Mouse (Mus musculus) midbrain, embryonic 13.5 days (tissue): ENCODE measurements around the gene Pigw. TPM values are rescaled to one million over a fixed set of nuclear protein-coding genes. Genes with fewer than 3 reads are reported as not detected.
"Not testable (repeated sequence)": the region's sequence is repeated elsewhere in the genome, so short reads cannot be mapped to it uniquely, and the experiment has no call there.

ENCODE experiments used
- ATAC-seq: fragments of 200-750 bp; cut with Nextera tagmentation; 2 replicates; pipeline ENCODE4 v1.8.0; 2017; ENCODE audit warnings: mild to moderate bottlenecking, moderate TSS enrichment, moderate library complexity
- H3K27ac ChIP-seq: fragments of 300-500 bp; sonication (generic); 2 replicates; pipeline ENCODE4 v1.5.1; 2015; ENCODE audit warnings: inconsistent platforms, mild to moderate bottlenecking, moderate library complexity
- H3K27me3 ChIP-seq: fragments of 300-500 bp; sonication (generic); 2 replicates; pipeline ENCODE4 v1.6.1; 2015; ENCODE audit warnings: mild to moderate bottlenecking, inconsistent platforms
- H3K36me3 ChIP-seq: fragments of 300-500 bp; sonication (generic); 2 replicates; pipeline ENCODE4 v1.6.1; 2015; ENCODE audit warnings: mild to moderate bottlenecking, inconsistent platforms
- H3K4me1 ChIP-seq: fragments of 300-500 bp; sonication (generic); replicated peaks from 2 replicates; pipeline ENCODE4 v1.6.1; 2015; ENCODE audit warnings: inconsistent platforms
- H3K4me2 ChIP-seq: fragments of 300-500 bp; sonication (generic); replicated peaks from 2 replicates; pipeline ENCODE4 v1.6.1; 2015; ENCODE audit warnings: moderate library complexity, mild to moderate bottlenecking, inconsistent platforms
- H3K4me3 ChIP-seq: fragments of 300-500 bp; sonication (generic); replicated peaks from 2 replicates; pipeline ENCODE4 v1.5.1; 2015; ENCODE audit warnings: mild to moderate bottlenecking, inconsistent platforms
- H3K9ac ChIP-seq: fragments of 300-500 bp; sonication (generic); replicated peaks from 2 replicates; pipeline ENCODE4 v1.6.1; 2015; ENCODE audit warnings: mild to moderate bottlenecking, inconsistent platforms
- H3K9me3 ChIP-seq: fragments of 300-500 bp; sonication (generic); 2 replicates; pipeline ENCODE4 v1.6.1; 2016; ENCODE audit warnings: mild to moderate bottlenecking, inconsistent platforms
- WGBS: fragments of 180-500 bp; shearing (Covaris S2); methylation state at CpG from one replicate; pipeline ENCODE4 v1.1.7; 2015; 5-methylcytosine and 5-hydroxymethylcytosine counted together
- microRNA-seq: library from miRNA; unstranded; fragments of <30 nt; microRNA quantifications from one replicate; pipeline ENCODE4, GENCODE M21; 2016
- polyA plus RNA-seq: library from polyadenylated mRNA; unstranded; fragments of >200 nt; fragmentation: Nextera tagmentation; extraction: Ambion mirVana; gene quantifications from 2 replicates; pipeline ENCODE4 v1.2.1, GENCODE M21; 2015

The Pigw gene
- polyA plus RNA-seq, 1 experiment from 2014 or later = 3.1 TPM

GRCm38 (mm10) chr11:84839330-84839729, 40.8 kb downstream of the Pigw start:
- ATAC-seq = no peak
- Histone ChIP-seq H3K9me3 (no peaks in the 10 kb centered on the region), H3K27me3 (no peaks in the 10 kb centered on the region), H3K4me2 (no peak overlapping the region), H3K4me1 (no peaks in the 10 kb centered on the region), H3K4me3 (no peak overlapping the region), H3K27ac (no peak overlapping the region), H3K36me3 (peaks cover 73% of the 10 kb centered on the region), H3K9ac (no peak overlapping the region)
- 93% methylated on average over 2 of the region's 2 CpGs for whole genome bisulfite sequencing

- 79% methylated on average over 11 of the region's 11 CpGs for WGBS
Measured at GRCm38 (mm10) chr11:84829495-84829894, 50.6 kb downstream of the Pigw start.

DNA sequence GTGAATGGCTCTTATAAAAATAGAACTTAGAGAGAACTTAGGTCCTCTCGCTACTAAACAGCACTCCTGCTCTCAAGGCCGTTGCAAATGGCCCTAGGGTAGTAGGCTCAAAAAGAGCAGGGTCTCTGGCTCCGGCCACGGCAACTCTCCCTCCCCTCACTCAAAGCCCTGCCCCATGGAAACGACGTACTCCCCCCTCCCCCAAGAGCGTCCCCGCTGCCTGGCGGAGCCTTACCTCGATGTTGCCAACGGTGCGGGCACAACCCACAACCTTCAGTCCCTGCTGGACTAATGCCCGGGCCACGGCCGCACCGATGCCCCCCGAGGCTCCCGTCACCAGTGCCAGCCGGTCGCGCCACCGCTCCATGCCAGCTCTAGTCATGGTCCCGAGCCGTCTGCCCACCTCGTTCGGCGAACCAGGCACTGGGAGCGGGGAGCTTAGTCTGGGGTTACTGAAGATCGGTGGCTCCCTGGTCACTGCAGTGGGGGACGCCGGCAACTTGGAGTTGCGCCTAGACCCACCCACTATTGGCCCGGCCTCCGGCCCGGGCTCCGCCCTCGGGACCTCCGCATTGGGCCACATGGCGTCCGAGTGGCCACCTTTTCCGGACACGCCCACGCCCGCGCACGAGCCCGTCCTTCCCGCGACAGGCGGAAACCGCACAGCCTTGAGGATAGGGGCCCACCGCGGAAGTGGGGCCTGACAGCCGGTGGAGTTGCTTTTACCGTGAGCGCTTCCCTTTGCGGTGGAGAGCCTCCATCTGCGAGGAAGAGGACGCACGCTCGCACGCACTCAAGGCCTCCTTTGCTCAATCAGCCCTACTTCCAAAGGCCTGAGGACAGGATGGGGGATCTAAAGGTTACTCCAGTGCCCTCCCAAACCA, 51.3 kb downstream of the Pigw start, which contains the start of gene Dhrs11:
Gene Dhrs11, minus strand, starts transcription at position 479 of the 884 bp plus-strand sequence.
- peak; percentile 94 for ATAC-seq
- Histone ChIP-seq H3K9ac (peak within 1 kb of the TSS; percentile 79), H3K27ac (peak within 1 kb of the TSS; percentile 62), H3K4me2 (peak within 1 kb of the TSS; percentile 97), H3K4me1 (peaks cover 16% of the 10 kb centered on the region), H3K4me3 (peak within 1 kb of the TSS; percentile 64), H3K36me3 (peaks cover 27% of the 10 kb centered on the region), H3K9me3 (no peaks in the 10 kb centered on the region), H3K27me3 (no peaks in the 10 kb centered on the region)
- WGBS = under 1% methylated on average over 59 of the region's 62 CpGs

More at GRCm38 (mm10) chr11:84829495-84829894, 50.6 kb downstream of the Pigw start:
- Histone ChIP-seq H3K36me3 (peaks cover 34% of the 10 kb centered on the region), H3K4me1 (peaks cover 16% of the 10 kb centered on the region), H3K4me3 (peak overlapping the region; percentile 64), H3K4me2 (peak overlapping the region; percentile 97), H3K27ac (peak overlapping the region; percentile 62; the same call in 1 of the 2 replicates), H3K9ac (peak overlapping the region; percentile 79; the same call in 1 of the 2 replicates)
- H3K9me3 ChIP-seq, H3K27me3 ChIP-seq: not testable (repeated sequence)
- 0 out of 2 replicates have a peak, but pooled peaks have one; percentile 2 for ATAC-seq

DNA sequence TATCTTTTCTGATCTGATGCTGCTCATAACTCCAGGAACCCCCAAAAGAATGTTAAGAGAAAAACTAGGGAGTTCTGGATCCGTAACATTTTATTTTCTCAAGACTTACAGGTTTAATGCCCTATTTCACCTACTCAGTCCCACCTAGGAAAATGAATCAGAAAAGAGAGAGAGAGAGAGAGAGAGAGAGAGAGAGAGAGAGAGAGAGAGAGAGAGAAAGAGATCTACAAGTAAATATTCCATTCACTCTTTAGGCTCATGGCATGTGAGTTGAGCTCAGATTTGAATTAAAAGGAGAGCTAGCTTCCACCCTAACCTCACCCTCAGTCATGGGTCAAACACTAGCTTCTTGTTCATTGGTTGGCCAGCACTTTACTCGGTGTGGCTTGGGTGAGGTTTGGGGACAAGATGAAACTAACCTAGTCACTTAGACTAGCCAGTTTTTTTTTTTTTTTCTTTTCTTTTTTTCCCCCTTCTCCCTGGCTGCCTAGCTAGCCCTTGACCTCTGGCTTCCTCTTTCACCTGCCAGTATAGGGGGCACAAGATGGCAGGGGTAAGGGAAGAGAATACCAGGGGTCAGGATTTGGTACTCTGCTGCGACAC, 52.1 kb downstream of the Pigw start:
- Histone ChIP-seq H3K27ac (no peak overlapping the region), H3K4me3 (peak overlapping the region; percentile 64), H3K36me3 (peaks cover 22% of the 10 kb centered on the region), H3K4me2 (peak overlapping the region; percentile 97), H3K9me3 (no peaks in the 10 kb centered on the region), H3K4me1 (peaks cover 16% of the 10 kb centered on the region), H3K9ac (peak overlapping the region; percentile 79), H3K27me3 (no peaks in the 10 kb centered on the region)
- 53% methylated on average over 3 of the region's 3 CpGs for WGBS
- ATAC-seq = no peak; the same call in 1 of the 2 replicates

GRCm38 (mm10) chr11:84827492-84827891, 52.6 kb downstream of the Pigw start:
- no peak overlapping the region for H3K4me2 ChIP-seq
- H3K9me3 ChIP-seq = no peaks in the 10 kb centered on the region
- H3K27me3 ChIP-seq = no peaks in the 10 kb centered on the region
- peaks cover 17% of the 10 kb centered on the region for H3K36me3 ChIP-seq
- no peak overlapping the region for H3K27ac ChIP-seq
- no peak overlapping the region for H3K9ac ChIP-seq
- no peak for ATAC-seq
- H3K4me1 ChIP-seq = peaks cover 16% of the 10 kb centered on the region
- H3K4me3 ChIP-seq = no peak overlapping the region

Small RNAs within 50 kb of the gene (microRNA-seq; reads per million reads assigned to microRNA genes)
- gene Gm23564 = not detected

Other genes with a start within 250 kb of the Pigw start
- 8.5 and 10.7 TPM in 2 replicates for gene Mrm1, start 60.8 kb downstream of the Pigw start, polyA plus RNA-seq
- gene Dhrs11, start 51.3 kb downstream of the Pigw start, polyA plus RNA-seq = 4.9 and 5.2 TPM in 2 replicates
- gene Ggnbp2, start 9.5 kb downstream of the Pigw start, polyA plus RNA-seq = 75.1 and 75.7 TPM in 2 replicates
- 6.2 and 6.3 TPM in 2 replicates for gene Myo19, start 137 bp downstream of the Pigw start, polyA plus RNA-seq
- 67.4 and 68.1 TPM in 2 replicates for gene Znhit3, start 36.1 kb upstream of the Pigw start, polyA plus RNA-seq
- gene Car4, start 77.5 kb upstream of the Pigw start, polyA plus RNA-seq = 5.4 TPM in 2 replicates